Mouse (Mus musculus): ENCODE results near the gene 1600012H06Rik.
"Not testable (repeated sequence)": the region's sequence is repeated elsewhere in the genome, so short reads cannot be mapped to it uniquely, and the experiment has no call there.

DNA sequence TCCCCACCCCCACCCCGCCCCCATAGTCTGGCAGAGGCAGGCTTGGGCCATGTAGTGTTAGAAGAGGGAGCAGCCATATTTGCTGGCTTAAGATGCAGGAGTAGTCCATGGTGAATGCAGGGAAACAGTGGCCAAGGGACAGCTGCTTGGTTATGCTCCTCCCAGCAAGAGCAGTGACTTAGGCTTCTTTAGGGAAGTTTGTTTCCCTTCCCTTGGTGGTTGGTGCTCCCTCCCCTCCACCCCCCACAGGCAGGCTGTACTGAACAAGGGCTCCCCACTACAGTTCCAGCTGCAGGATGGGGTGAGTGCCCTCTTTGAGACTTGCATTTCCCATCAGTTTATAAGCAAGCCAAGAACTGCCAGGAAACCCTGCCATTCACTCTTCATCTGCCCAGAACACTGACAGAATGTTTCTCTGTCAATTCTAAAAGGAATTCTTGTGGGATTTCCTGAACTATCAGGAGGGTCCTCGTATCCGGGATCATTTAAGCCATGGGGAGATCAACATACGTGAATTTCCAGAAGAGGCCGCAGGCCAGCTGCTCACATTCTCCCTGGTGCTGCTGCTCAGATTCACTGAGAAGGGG is 47.2 kb downstream of the 1600012H06Rik start:
- not testable (repeated sequence) for TF ChIP-seq CEBPB (IDR thresholded peaks at IDR 0.05; ENCODE audit: insufficient read depth, poor library complexity, severe bottlenecking); POLR2A (IDR thresholded peaks at IDR 0.05; ENCODE audit: insufficient read length, low read depth)
